Mouse (Mus musculus) heart, embryonic 11.5 days (tissue): Measurements from ENCODE around the gene Eif3b. TPM values are rescaled to one million over a fixed set of nuclear protein-coding genes. Genes with fewer than 3 reads are reported as not detected.
"Not testable (repeated sequence)": the region's sequence is repeated elsewhere in the genome, so short reads cannot be mapped to it uniquely, and the experiment has no call there.

Experiments
- ATAC-seq: fragments of 200-750 bp; cut with Nextera tagmentation; replicated peaks from 2 replicates; pipeline ENCODE4 v1.8.0; 2017; ENCODE audit warnings: moderate library complexity; ENCODE audit not compliant: insufficient number of reproducible peaks, low FRiP score, low TSS enrichment
- H3K27ac ChIP-seq: fragments of 300-500 bp; sonication (generic); 2 replicates; pipeline ENCODE4 v1.5.1; 2014; ENCODE audit warnings: mild to moderate bottlenecking, low read depth, low read length
- H3K27me3 ChIP-seq: fragments of 300-500 bp; sonication (generic); 2 replicates; pipeline ENCODE4 v1.6.1; 2014; ENCODE audit warnings: mild to moderate bottlenecking, low read length, mixed read lengths; ENCODE audit not compliant: control insufficient read depth, insufficient read depth
- H3K36me3 ChIP-seq: fragments of 300-500 bp; sonication (generic); 2 replicates; pipeline ENCODE4 v1.6.1; 2014; ENCODE audit warnings: mild to moderate bottlenecking, low read length, moderate library complexity, mixed read lengths; ENCODE audit not compliant: control insufficient read depth, insufficient read depth
- H3K4me1 ChIP-seq: fragments of 300-500 bp; sonication (generic); 2 replicates; pipeline ENCODE4 v1.6.1; 2014; ENCODE audit warnings: low read length; ENCODE audit not compliant: control insufficient read depth, insufficient read depth
- H3K4me2 ChIP-seq: fragments of 300-500 bp; sonication (generic); 2 replicates; pipeline ENCODE4 v1.6.1; 2014; ENCODE audit warnings: mild to moderate bottlenecking, moderate library complexity
- H3K4me3 ChIP-seq: fragments of 300-500 bp; sonication (generic); 2 replicates; pipeline ENCODE4 v1.5.1; 2014; ENCODE audit warnings: low read depth, low read length
- H3K9ac ChIP-seq: fragments of 300-500 bp; sonication (generic); 2 replicates; pipeline ENCODE4 v1.6.1; 2014; ENCODE audit warnings: mild to moderate bottlenecking, low read depth, low read length, moderate library complexity
- H3K9me3 ChIP-seq: fragments of 300-500 bp; sonication (generic); replicated peaks from 2 replicates; pipeline ENCODE4 v1.6.1; 2016; ENCODE audit warnings: low read length; ENCODE audit not compliant: control insufficient read depth
- WGBS: fragments of 180-500 bp; shearing (Covaris S2); extraction: QIAGEN DNeasy Blood & Tissue Kit; methylation state at CpG from one replicate; pipeline ENCODE4 v1.1.7; 2014; ENCODE audit not compliant: insufficient replicate concordance; 5-methylcytosine and 5-hydroxymethylcytosine counted together
- polyA plus RNA-seq: library from polyadenylated mRNA; unstranded; fragments of >200 nt; fragmentation: Nextera tagmentation; extraction: Ambion mirVana; gene quantifications from 2 replicates; pipeline ENCODE4 v1.2.1, GENCODE M21; 2014

Eif3b gene
- polyA plus RNA-seq, 1 experiment from 2014 or later: 114 TPM

DNA sequence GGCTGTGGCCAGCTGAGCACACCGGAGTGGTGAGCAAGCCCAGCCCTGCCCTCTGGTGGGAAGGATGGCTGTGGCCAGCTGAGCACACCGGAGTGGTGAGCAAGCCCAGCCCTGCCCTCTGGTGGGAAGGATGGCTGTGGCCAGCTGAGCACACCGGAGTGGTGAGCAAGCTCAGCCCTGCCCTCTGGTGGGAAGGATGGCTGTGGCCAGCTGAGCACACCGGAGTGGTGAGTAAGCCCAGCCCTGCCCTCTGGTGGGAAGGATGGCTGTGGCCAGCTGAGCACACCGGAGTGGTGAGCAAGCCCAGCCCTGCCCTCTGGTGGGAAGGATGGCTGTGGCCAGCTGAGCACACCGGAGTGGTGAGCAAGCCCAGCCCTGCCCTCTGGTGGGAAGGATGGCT, 20.0 kb downstream of the Eif3b start:
- not testable (repeated sequence) for H3K4me2 ChIP-seq, H3K4me1 ChIP-seq, H3K27ac ChIP-seq, H3K9ac ChIP-seq, H3K4me3 ChIP-seq, H3K9me3 ChIP-seq, H3K27me3 ChIP-seq, ATAC-seq
- WGBS: no CpG with 5 or more reads among the region's 6 CpGs
- peaks cover 62% of the 10 kb centered on the region for H3K36me3 ChIP-seq

DNA sequence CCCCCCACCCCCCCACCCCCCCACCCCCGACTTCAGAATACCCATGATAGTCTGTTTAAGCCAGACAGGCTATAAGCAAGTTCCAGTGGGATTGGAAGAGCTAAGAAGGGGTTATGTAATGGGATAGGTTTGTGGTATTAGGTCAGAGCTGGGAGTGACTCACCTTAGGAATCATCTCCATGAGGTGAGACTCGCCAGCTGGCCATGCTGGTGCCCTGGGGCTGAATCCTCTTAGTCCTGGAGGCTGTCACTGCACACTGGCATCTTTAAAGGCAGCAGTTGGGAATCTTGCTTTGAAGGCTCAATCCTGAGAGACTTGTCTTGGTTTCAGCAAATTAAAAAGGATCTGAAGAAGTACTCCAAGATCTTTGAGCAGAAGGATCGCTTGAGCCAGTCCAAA, 22.3 kb downstream of the Eif3b start:
- Histone ChIP-seq H3K27ac (no peak overlapping the region), H3K4me2 (no peak overlapping the region), H3K9ac (no peak overlapping the region), H3K4me3 (no peak overlapping the region), H3K27me3 (no peaks in the 10 kb centered on the region), H3K9me3 (no peaks in the 10 kb centered on the region), H3K36me3 (peaks cover 51% of the 10 kb centered on the region), H3K4me1 (peaks cover 7% of the 10 kb centered on the region; the same call in 1 of the 2 replicates)
- WGBS: 91% methylated on average over 3 of the region's 3 CpGs
- no peak for ATAC-seq

DNA sequence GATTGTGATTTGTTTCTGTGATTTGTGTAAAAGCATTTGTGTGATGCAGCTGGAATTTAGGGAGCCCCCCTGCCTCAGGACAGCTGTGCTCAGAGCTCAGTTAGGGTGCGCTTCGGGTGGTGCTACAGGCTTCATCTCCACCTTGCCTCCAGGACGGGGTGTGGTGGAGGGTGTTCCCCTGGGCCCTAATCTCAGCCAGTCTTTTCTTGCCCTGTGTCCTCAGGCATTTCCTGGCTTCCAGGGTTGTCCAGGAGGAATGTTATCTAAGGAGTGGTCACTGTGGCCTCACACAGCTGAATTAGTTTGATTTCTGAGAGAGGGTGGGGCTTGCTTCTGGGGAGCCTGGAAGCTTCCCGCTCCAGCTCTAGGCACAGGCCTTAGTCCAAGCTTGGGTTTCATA, 24.9 kb downstream of the Eif3b start:
- 64% methylated on average over 4 of the region's 4 CpGs for WGBS
- Histone ChIP-seq H3K4me3 (no peak overlapping the region), H3K9me3 (no peaks in the 10 kb centered on the region), H3K36me3 (peaks cover 32% of the 10 kb centered on the region), H3K4me2 (no peak overlapping the region), H3K27me3 (no peaks in the 10 kb centered on the region), H3K27ac (no peak overlapping the region), H3K9ac (no peak overlapping the region), H3K4me1 (peaks cover 7% of the 10 kb centered on the region; the same call in 1 of the 2 replicates)
- no peak; the same call in 1 of the 2 replicates for ATAC-seq

DNA sequence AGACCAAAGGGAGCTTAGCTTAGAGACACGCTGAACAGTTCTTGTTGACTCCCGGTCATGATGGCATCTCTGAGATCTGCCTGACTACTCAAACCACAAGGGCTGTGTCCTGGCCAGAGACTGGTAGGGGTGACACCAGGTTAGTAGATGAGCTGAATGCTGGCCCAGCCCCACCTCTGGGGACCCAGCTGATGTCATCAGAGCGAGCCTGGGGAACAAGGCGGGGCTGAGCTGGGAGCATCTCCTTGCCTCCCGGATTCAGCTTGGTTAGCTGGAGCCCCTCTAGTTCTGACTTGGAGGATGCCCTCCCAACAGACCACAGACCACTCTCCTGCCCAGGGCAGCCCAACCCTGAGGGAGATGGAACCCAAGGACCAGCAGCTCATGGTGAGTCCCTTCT, 26.2 kb downstream of the Eif3b start, which contains the start of gene Gm4869:
Gene Gm4869, plus strand, starts transcription at position 301 of the 400 bp plus-strand sequence.
- 83% methylated on average over 5 of the region's 5 CpGs for WGBS
- H3K36me3 ChIP-seq: peaks cover 23% of the 10 kb centered on the region
- no peak for ATAC-seq
- H3K9ac ChIP-seq: no peak within 1 kb of the TSS
- 0 out of 2 replicates have a peak within 1 kb of the TSS, but pooled peaks have one; percentile 22 for H3K27ac ChIP-seq
- peaks cover 7% of the 10 kb centered on the region; the same call in 1 of the 2 replicates for H3K4me1 ChIP-seq
- no peaks in the 10 kb centered on the region for H3K9me3 ChIP-seq
- H3K4me3 ChIP-seq: no peak within 1 kb of the TSS
- H3K4me2 ChIP-seq: no peak within 1 kb of the TSS
- no peaks in the 10 kb centered on the region for H3K27me3 ChIP-seq

DNA sequence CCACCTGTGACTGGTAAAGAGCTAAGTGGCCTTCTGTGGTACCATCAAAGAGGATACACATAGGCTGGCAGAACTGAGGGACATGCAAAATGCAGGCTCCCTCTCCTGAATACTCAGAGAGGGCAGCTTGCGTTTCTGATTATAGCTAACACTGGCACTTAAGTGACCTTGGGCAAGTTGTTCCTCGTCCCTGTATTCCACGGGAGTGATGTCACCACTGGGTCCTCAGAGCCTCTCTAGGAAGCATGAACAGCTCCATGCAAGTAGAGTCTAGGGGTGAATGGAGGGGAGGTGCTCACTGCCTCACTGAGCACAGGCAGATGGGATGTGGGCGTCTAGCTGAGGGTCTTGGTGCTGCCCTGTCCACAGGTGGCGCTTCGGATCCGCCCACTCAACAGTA, 26.9 kb downstream of the Eif3b start:
- Histone ChIP-seq H3K27ac (0 out of 2 replicates have a peak overlapping the region, but pooled peaks have one; percentile 22), H3K27me3 (no peaks in the 10 kb centered on the region), H3K4me3 (no peak overlapping the region), H3K4me1 (peaks cover 7% of the 10 kb centered on the region; the same call in 1 of the 2 replicates), H3K9me3 (no peaks in the 10 kb centered on the region), H3K36me3 (peaks cover 17% of the 10 kb centered on the region), H3K4me2 (no peak overlapping the region), H3K9ac (no peak overlapping the region)
- ATAC-seq: no peak
- WGBS: 69% methylated on average over 7 of the region's 7 CpGs

DNA sequence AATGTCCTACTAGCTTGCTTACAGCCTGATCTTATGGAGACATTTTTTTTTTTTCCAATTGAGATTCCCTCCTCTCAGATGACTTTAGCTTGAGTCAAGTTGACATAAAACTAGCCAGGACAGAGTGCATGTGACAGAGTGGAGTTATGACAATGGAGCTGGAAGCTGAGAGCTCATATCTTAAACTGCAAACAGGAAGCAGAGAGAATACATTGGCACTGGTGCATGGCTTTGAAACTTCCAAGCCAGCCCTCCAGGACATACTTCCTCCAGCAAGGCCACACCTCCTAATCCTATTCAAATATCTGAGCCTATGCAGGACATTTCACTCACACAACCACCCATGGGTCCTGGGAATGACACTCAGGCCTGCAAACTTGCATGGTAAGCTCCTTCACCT, 35.4 kb downstream of the Eif3b start:
- Histone ChIP-seq H3K27me3 (no peaks in the 10 kb centered on the region), H3K36me3 (no peaks in the 10 kb centered on the region), H3K4me1 (peaks cover 4% of the 10 kb centered on the region; the same call in 1 of the 2 replicates), H3K27ac (peak overlapping the region; percentile 41; the same call in 1 of the 2 replicates), H3K4me3 (no peak overlapping the region), H3K4me2 (no peak overlapping the region), H3K9ac (no peak overlapping the region), H3K9me3 (no peaks in the 10 kb centered on the region)
- no peak; the same call in 1 of the 2 replicates for ATAC-seq

DNA sequence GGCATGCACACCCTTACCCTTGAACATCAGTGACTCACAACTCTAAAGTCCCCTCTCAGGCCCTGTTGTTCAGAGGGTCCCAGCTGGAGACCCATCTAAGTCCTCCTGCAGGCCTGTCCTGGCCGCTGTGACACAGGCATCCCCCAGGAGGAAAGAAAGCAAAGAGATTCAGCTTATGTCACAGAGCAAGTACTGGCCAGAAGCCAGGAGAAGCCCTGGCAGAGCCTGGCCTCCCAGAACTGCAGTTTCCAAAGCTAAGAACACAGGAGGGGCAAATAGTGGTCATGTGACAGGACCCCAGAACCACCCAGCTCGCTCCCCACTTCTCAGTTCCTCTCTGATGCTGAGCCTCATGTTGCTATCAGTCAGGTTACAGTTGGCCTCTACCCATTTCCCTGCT, 36.3 kb downstream of the Eif3b start:
- Histone ChIP-seq H3K27ac (peak overlapping the region; percentile 7; the same call in 1 of the 2 replicates), H3K4me3 (no peak overlapping the region), H3K4me2 (no peak overlapping the region), H3K27me3 (no peaks in the 10 kb centered on the region), H3K4me1 (peaks cover 4% of the 10 kb centered on the region; the same call in 1 of the 2 replicates), H3K9me3 (no peaks in the 10 kb centered on the region), H3K36me3 (no peaks in the 10 kb centered on the region), H3K9ac (no peak overlapping the region)
- no peak for ATAC-seq
- 67% methylated on average over 2 of the region's 2 CpGs for WGBS

DNA sequence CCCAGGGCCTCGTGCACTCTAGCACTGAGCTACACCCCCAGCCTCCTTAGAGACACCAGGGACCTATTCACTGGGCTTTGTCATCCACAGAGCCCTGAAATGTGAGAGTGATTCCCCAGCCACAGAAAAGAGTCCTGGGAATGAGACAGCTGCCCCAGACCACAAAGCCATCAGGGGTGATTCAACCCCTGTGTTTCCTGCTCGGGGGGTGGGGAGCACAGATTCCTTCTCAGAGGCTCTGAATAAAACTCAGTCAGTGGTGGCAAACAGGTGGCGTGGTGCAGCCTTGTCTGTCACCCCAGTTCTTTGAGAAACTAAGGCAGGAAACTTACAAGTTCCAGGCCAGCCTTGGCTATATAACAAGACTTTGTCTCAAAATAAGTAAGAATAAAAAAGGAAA, 42.3 kb downstream of the Eif3b start:
- no peaks in the 10 kb centered on the region for H3K36me3 ChIP-seq

DNA sequence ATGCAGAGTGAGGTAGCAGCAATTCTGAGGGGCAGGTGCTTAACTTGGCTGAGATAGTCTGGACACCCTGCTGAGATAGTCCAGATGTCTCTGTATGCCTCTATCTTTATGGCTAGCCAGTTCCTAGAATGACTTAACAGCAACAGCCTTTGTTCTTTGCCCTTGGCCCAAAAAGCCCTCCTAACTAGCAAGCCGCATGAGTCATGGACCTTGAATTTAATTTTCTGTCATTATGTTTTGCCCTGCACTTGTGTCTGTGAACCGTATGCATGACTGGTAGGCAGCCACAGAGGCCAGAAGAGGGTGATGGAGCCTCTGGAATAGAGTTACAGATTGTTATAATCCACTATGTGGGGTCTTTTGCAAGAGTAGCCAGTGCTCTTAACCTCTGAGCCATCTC, 44.0 kb downstream of the Eif3b start:
- not testable (repeated sequence) for H3K4me2 ChIP-seq, H3K4me1 ChIP-seq, H3K9me3 ChIP-seq, H3K9ac ChIP-seq, H3K27ac ChIP-seq, H3K36me3 ChIP-seq, H3K4me3 ChIP-seq, ATAC-seq, H3K27me3 ChIP-seq
- WGBS: 75% methylated on average over 2 of the region's 2 CpGs

More for the DNA sequence above, 42.3 kb downstream of the Eif3b start:
- no peak overlapping the region for H3K27ac ChIP-seq
- H3K4me1 ChIP-seq: no peaks in the 10 kb centered on the region
- H3K4me2 ChIP-seq: no peak overlapping the region
- 77% methylated on average over 3 of the region's 3 CpGs for WGBS
- no peaks in the 10 kb centered on the region for H3K27me3 ChIP-seq
- H3K9ac ChIP-seq: no peak overlapping the region
- H3K4me3 ChIP-seq: no peak overlapping the region
- no peak for ATAC-seq
- peaks cover 4% of the 10 kb centered on the region; the same call in 1 of the 2 replicates for H3K9me3 ChIP-seq
